Mouse (Mus musculus) intestine, postnatal 0 days (tissue): ENCODE measurements around the gene Hdac5. TPM values are rescaled to one million over a fixed set of nuclear protein-coding genes. Genes with fewer than 3 reads are reported as not detected.
A peak's percentile ranks its signal among the peaks of the same experiment; 100 is the strongest.

Experiments
- ATAC-seq: fragments of 200-750 bp; cut with Nextera tagmentation; 2 replicates; pipeline ENCODE4 v1.8.0; 2017; ENCODE audit warnings: mild to moderate bottlenecking, moderate TSS enrichment, moderate library complexity
- H3K27ac ChIP-seq: fragments of 300-500 bp; sonication (generic); 2 replicates; pipeline ENCODE4 v1.5.1; 2014; ENCODE audit warnings: mild to moderate bottlenecking, low read depth, low read length, moderate library complexity
- H3K27me3 ChIP-seq: fragments of 300-500 bp; sonication (generic); replicated peaks from 2 replicates; pipeline ENCODE4 v1.6.1; 2014; ENCODE audit warnings: low read length, mixed read lengths; ENCODE audit not compliant: control insufficient read depth, insufficient read depth
- H3K36me3 ChIP-seq: fragments of 300-500 bp; sonication (generic); 2 replicates; pipeline ENCODE4 v1.6.1; 2014; ENCODE audit warnings: mild to moderate bottlenecking, moderate library complexity; ENCODE audit not compliant: control insufficient read depth, insufficient read depth
- H3K4me1 ChIP-seq: fragments of 300-500 bp; sonication (generic); replicated peaks from 2 replicates; pipeline ENCODE4 v1.6.1; 2014; ENCODE audit warnings: antibody characterized with exemption, low read length, mixed read lengths; ENCODE audit not compliant: control insufficient read depth, insufficient read depth
- H3K4me2 ChIP-seq: fragments of 300-500 bp; sonication (generic); replicated peaks from 2 replicates; pipeline ENCODE4 v1.6.1; 2014; ENCODE audit warnings: low read depth, mild to moderate bottlenecking, moderate library complexity
- H3K4me3 ChIP-seq: fragments of 300-500 bp; sonication (generic); 2 replicates; pipeline ENCODE4 v1.5.1; 2014; ENCODE audit warnings: low read depth, low read length
- H3K9ac ChIP-seq: fragments of 300-500 bp; sonication (generic); 2 replicates; pipeline ENCODE4 v1.6.1; 2014; ENCODE audit warnings: mild to moderate bottlenecking, low read depth, low read length
- H3K9me3 ChIP-seq: fragments of 300-500 bp; sonication (generic); 2 replicates; pipeline ENCODE4 v1.6.1; 2016; ENCODE audit warnings: mixed run types; ENCODE audit not compliant: control insufficient read depth
- CTCF ChIP-seq: sonication (generic); IDR thresholded peaks from 2 replicates; pipeline ENCODE4 v1.5.1; 2016; ENCODE audit warnings: low read depth, mild to moderate bottlenecking, control low read depth, antibody characterized with exemption, moderate library complexity
- WGBS: fragments of 180-500 bp; shearing (Covaris S2); extraction: QIAGEN DNeasy Blood & Tissue Kit; methylation state at CpG from one replicate; pipeline ENCODE4 v1.1.7; 2014; 5-methylcytosine and 5-hydroxymethylcytosine counted together
- polyA plus RNA-seq: library from polyadenylated mRNA; unstranded; fragments of >200 nt; fragmentation: Nextera tagmentation; extraction: Ambion mirVana; gene quantifications from 2 replicates; pipeline ENCODE4 v1.2.1, GENCODE M21; 2015

Gene Hdac5
- polyA plus RNA-seq, 1 experiment from 2014 or later: 30.1 TPM

DNA sequence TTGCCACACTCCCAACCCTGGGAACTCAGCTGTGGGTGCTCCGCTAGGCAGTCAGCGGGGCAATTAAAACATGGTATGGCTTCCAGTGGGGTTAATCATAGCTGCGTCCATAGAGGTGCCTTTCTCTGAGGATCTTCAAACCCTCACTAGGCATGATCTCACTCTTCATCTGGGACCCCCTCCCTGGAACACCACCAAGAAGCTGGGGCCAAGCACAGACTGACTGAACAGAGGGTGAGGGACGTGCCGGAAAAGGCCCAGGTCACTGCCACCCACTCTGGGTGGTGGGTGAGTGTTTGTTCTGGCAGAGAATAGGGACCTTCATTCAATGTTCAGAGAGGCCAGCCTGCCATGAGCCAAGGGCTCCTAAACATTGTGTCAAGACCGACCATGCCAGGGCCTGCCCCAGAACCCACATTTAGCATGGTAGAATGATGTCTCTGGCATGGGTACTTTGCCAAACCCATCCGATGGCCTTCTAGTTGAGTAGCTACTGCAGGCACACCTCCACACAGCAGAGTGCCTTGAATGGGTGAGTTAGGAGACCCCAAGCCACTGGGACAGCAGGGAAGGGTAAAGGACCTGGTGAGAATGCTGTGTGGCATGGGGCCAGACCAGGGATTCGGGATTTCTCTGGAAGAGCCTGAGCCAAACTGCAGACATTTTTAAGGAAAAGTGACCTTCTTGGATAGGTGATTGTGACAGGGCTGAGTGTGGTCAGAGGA is 36.8 kb upstream of the Hdac5 start:
- Histone ChIP-seq H3K27me3 (no peaks in the 10 kb centered on the region), H3K4me3 (no peak overlapping the region), H3K9ac (no peak overlapping the region), H3K4me2 (no peak overlapping the region), H3K27ac (no peak overlapping the region), H3K9me3 (no peaks in the 10 kb centered on the region), H3K4me1 (no peaks in the 10 kb centered on the region), H3K36me3 (no peaks in the 10 kb centered on the region; the same call in 1 of the 2 replicates)
- TF ChIP-seq CTCF: no peak
- no peak for ATAC-seq
- 86% methylated on average over 8 of the region's 8 CpGs for WGBS

DNA sequence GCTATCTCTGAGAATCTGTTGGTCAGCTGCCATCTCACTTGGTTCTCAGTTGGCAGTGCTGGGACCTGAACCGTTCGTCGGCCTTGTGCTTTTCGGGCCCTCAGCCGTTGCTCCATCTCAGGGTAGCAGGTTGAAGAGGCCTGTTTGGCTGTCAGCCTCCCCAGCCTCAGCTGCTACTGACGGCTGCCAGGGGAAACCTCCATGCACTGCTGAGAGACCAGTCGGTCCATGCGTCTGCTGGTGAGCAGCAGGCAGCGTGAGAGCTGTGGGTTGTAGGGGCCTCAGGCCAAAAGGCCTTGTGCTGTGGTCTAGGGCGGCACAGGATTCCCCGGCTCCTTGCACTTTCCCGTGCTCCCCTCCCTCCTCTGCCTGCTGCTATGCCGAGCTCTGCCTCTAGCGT is 35.9 kb upstream of the Hdac5 start:
- Histone ChIP-seq H3K9ac (no peak overlapping the region), H3K36me3 (no peaks in the 10 kb centered on the region; the same call in 1 of the 2 replicates), H3K27me3 (no peaks in the 10 kb centered on the region), H3K4me3 (no peak overlapping the region), H3K4me1 (no peaks in the 10 kb centered on the region), H3K4me2 (no peak overlapping the region), H3K27ac (no peak overlapping the region), H3K9me3 (no peaks in the 10 kb centered on the region)
- 66% methylated on average over 14 of the region's 14 CpGs for WGBS
- TF ChIP-seq CTCF: no peak
- no peak for ATAC-seq

- no peaks in the 10 kb centered on the region for H3K4me1 ChIP-seq
- TF ChIP-seq CTCF: no peak
- peaks cover 10% of the 10 kb centered on the region for H3K36me3 ChIP-seq
- no peak overlapping the region for H3K27ac ChIP-seq
- H3K9me3 ChIP-seq: no peaks in the 10 kb centered on the region
- no peak overlapping the region for H3K9ac ChIP-seq
- no peak for ATAC-seq
- 93% methylated on average over 7 of the region's 7 CpGs for WGBS
- no peaks in the 10 kb centered on the region for H3K27me3 ChIP-seq
- no peak overlapping the region for H3K4me2 ChIP-seq
- H3K4me3 ChIP-seq: no peak overlapping the region
These were observed 33.2 kb upstream of the Hdac5 start for GRCm38 (mm10) chr11:102263211-102263610.

- H3K27me3 ChIP-seq: no peaks in the 10 kb centered on the region
- H3K4me1 ChIP-seq: no peaks in the 10 kb centered on the region
- TF ChIP-seq CTCF: peak; percentile 43
- H3K4me3 ChIP-seq: no peak overlapping the region
- peaks cover 22% of the 10 kb centered on the region for H3K36me3 ChIP-seq
- no peak overlapping the region for H3K9ac ChIP-seq
- no peak for ATAC-seq
- no peak overlapping the region for H3K4me2 ChIP-seq
- WGBS: 93% methylated on average over 3 of the region's 3 CpGs
- no peaks in the 10 kb centered on the region for H3K9me3 ChIP-seq
- H3K27ac ChIP-seq: no peak overlapping the region
These were observed 28.6 kb upstream of the Hdac5 start for GRCm38 (mm10) chr11:102258521-102258920.

DNA sequence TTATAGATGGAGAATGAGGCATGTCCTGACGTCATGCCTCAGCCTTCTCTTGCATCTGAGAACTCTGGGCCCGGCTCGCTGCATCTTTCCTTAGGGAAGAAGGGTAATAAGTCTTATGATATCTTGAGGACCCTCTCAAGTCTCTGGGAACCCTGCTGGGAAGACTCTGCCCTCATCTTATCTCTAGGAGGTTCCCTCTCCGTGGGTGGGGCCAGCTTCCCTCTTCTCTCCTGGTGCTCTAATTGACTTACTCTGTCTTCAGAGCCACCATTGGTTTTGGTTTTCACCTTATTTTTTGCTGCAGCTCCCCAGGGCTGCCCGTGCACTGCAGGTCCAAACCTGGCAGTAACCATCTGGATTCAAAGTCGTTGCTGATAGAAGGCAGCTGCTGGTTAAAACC is 28.1 kb upstream of the Hdac5 start:
- Histone ChIP-seq H3K4me3 (no peak overlapping the region), H3K27me3 (no peaks in the 10 kb centered on the region), H3K9me3 (no peaks in the 10 kb centered on the region), H3K4me1 (no peaks in the 10 kb centered on the region), H3K9ac (no peak overlapping the region), H3K4me2 (no peak overlapping the region), H3K27ac (no peak overlapping the region), H3K36me3 (peaks cover 22% of the 10 kb centered on the region)
- 79% methylated on average over 6 of the region's 6 CpGs for WGBS
- no peak for ATAC-seq
- no peak for TF ChIP-seq CTCF

- ATAC-seq: no peak
- no peaks in the 10 kb centered on the region for H3K27me3 ChIP-seq
- 44% methylated on average over 9 of the region's 9 CpGs for WGBS
- H3K27ac ChIP-seq: no peak overlapping the region
- H3K4me2 ChIP-seq: no peak overlapping the region
- H3K4me1 ChIP-seq: no peaks in the 10 kb centered on the region
- TF ChIP-seq CTCF: peak; percentile 55
- H3K9me3 ChIP-seq: no peaks in the 10 kb centered on the region
- H3K9ac ChIP-seq: no peak overlapping the region; the same call in 1 of the 2 replicates
- H3K36me3 ChIP-seq: peaks cover 22% of the 10 kb centered on the region
- H3K4me3 ChIP-seq: no peak overlapping the region
These were observed 27.5 kb upstream of the Hdac5 start for GRCm38 (mm10) chr11:102257514-102257913.
